Mouse (Mus musculus) retina, embryonic 14.5 days (tissue): ENCODE measurements around the gene Osbpl8.

Experiments used
- DNase-seq: peaks from one replicate; pipeline ENCODE4 v3.0.0-alpha.2; 2015; ENCODE audit warnings: low spot score

Osbpl8 gene

GRCm38 (mm10) chr10:111234450-111235288 lies 70.1 kb downstream of the Osbpl8 start:
- no peak for DNase-seq

- DNase-seq, result no peak
These were observed 70.7 kb downstream of the Osbpl8 start for GRCm38 (mm10) chr10:111235289-111235570.

- DNase-seq, result no peak
These were observed 72.9 kb downstream of the Osbpl8 start for GRCm38 (mm10) chr10:111237434-111237833.

GRCm38 (mm10) chr10:111242677-111243076 lies 78.1 kb downstream of the Osbpl8 start:
- no peak for DNase-seq

GRCm38 (mm10) chr10:111247609-111248008 lies 83.1 kb downstream of the Osbpl8 start:
- DNase-seq, result peak; percentile 38

- peak; percentile 46 for DNase-seq
These were observed 83.6 kb downstream of the Osbpl8 start for GRCm38 (mm10) chr10:111248177-111248576.

GRCm38 (mm10) chr10:111250192-111250591 lies 85.6 kb downstream of the Osbpl8 start:
- DNase-seq, result no peak

- DNase-seq, result no peak
These were observed 87.1 kb downstream of the Osbpl8 start for GRCm38 (mm10) chr10:111251666-111252065.

- no peak for DNase-seq
These were observed 90.7 kb downstream of the Osbpl8 start for GRCm38 (mm10) chr10:111255228-111255627.

GRCm38 (mm10) chr10:111256156-111256555 lies 91.6 kb downstream of the Osbpl8 start:
- DNase-seq, result no peak

GRCm38 (mm10) chr10:111257358-111257757 lies 92.8 kb downstream of the Osbpl8 start:
- DNase-seq, result no peak

- no peak for DNase-seq
These were observed 93.7 kb downstream of the Osbpl8 start for GRCm38 (mm10) chr10:111258256-111258655.

- no peak for DNase-seq
These were observed 107.1 kb downstream of the Osbpl8 start for GRCm38 (mm10) chr10:111271687-111272086.

GRCm38 (mm10) chr10:111272905-111273304 lies 108.4 kb downstream of the Osbpl8 start:
- no peak for DNase-seq

- peak; percentile 37 for DNase-seq
These were observed 109.0 kb downstream of the Osbpl8 start for GRCm38 (mm10) chr10:111273463-111274088.

GRCm38 (mm10) chr10:111275822-111276221 lies 111.3 kb downstream of the Osbpl8 start:
- no peak for DNase-seq

GRCm38 (mm10) chr10:111297631-111298030 lies 133.1 kb downstream of the Osbpl8 start:
- no peak for DNase-seq

GRCm38 (mm10) chr10:111298140-111299098 lies 133.9 kb downstream of the Osbpl8 start, which contains the start of gene Bbs10:
Gene Bbs10, plus strand, starts transcription at chr10:111298679.
- peak; percentile 96 for DNase-seq

GRCm38 (mm10) chr10:111299591-111299990 lies 135.0 kb downstream of the Osbpl8 start:
- DNase-seq, result peak; percentile 45

GRCm38 (mm10) chr10:111301041-111301440 lies 136.5 kb downstream of the Osbpl8 start:
- no peak for DNase-seq

GRCm38 (mm10) chr10:111302486-111302885 lies 137.9 kb downstream of the Osbpl8 start:
- no peak for DNase-seq

- no peak for DNase-seq
These were observed 144.4 kb downstream of the Osbpl8 start for GRCm38 (mm10) chr10:111308850-111309501.
